Mouse (Mus musculus) adrenal gland, postnatal 14 days (tissue): ENCODE results near the gene Med13l. TPM values are rescaled to one million over a fixed set of nuclear protein-coding genes. Genes with fewer than 3 reads are reported as not detected.

ENCODE experiments used
- DNase-seq: peaks from one replicate; pipeline ENCODE4 v3.0.0; 2021; ENCODE audit warnings: mixed read lengths
- long read RNA-seq, 2 experiments: library from polyadenylated mRNA; stranded (forward); transcript quantifications; one replicate each; pipeline ENCODE4 v2.0.0; 2021
- total RNA-seq: library from RNA; stranded (reverse); gene quantifications from 2 replicates; pipeline ENCODE4 v1.2.3, GENCODE M21; 2021

Gene Med13l
- total RNA-seq: 36.2 and 45.3 TPM in 2 replicates
- long read RNA-seq, experiment 1, partial matches to known transcripts: 1 of 2 reads
- long read RNA-seq, experiment 1, other reads (novel, unspliced or antisense): 1 of 2 reads
- long read RNA-seq, experiment 2, partial matches to known transcripts: 2 of 2 reads
- long read RNA-seq, experiment 2, other reads (novel, unspliced or antisense): 0 of 2 reads

- DNase-seq: peak; percentile 91
Observed at GRCm38 (mm10) chr5:118560385-118561085, at the start of gene Med13l. TSS of gene Med13l (plus strand) at chr5:118560679.

- DNase-seq: no peak
Observed at GRCm38 (mm10) chr5:118510969-118511368, 49.5 kb upstream of the Med13l start.

GRCm38 (mm10) chr5:118513005-118513404 lies 47.5 kb upstream of the Med13l start:
- no peak for DNase-seq

- DNase-seq: peak; percentile 59
Observed at GRCm38 (mm10) chr5:118513629-118514526, 46.6 kb upstream of the Med13l start.

- no peak for DNase-seq
Observed at GRCm38 (mm10) chr5:118514527-118514831, 46.0 kb upstream of the Med13l start.

- no peak for DNase-seq
Observed at GRCm38 (mm10) chr5:118514842-118515241, 45.6 kb upstream of the Med13l start.

GRCm38 (mm10) chr5:118515280-118515721 lies 45.2 kb upstream of the Med13l start:
- DNase-seq: no peak

- no peak for DNase-seq
Observed at GRCm38 (mm10) chr5:118516066-118516465, 44.4 kb upstream of the Med13l start.

- DNase-seq: no peak
Observed at GRCm38 (mm10) chr5:118516470-118516869, 44.0 kb upstream of the Med13l start.

GRCm38 (mm10) chr5:118520457-118520856 lies 40.0 kb upstream of the Med13l start:
- no peak for DNase-seq

GRCm38 (mm10) chr5:118524400-118524799 lies 36.1 kb upstream of the Med13l start:
- DNase-seq: no peak

- no peak for DNase-seq
Observed at GRCm38 (mm10) chr5:118525634-118526033, 34.8 kb upstream of the Med13l start.

- DNase-seq: no peak
Observed at GRCm38 (mm10) chr5:118526504-118526903, 34.0 kb upstream of the Med13l start.

- no peak for DNase-seq
Observed at GRCm38 (mm10) chr5:118529241-118529640, 31.2 kb upstream of the Med13l start.

- DNase-seq: no peak
Observed at GRCm38 (mm10) chr5:118532125-118532524, 28.4 kb upstream of the Med13l start.

GRCm38 (mm10) chr5:118532659-118533058 lies 27.8 kb upstream of the Med13l start:
- no peak for DNase-seq

GRCm38 (mm10) chr5:118534407-118534921 lies 26.0 kb upstream of the Med13l start:
- no peak for DNase-seq

GRCm38 (mm10) chr5:118535130-118535529 lies 25.3 kb upstream of the Med13l start:
- DNase-seq: no peak

- no peak for DNase-seq
Observed at GRCm38 (mm10) chr5:118538487-118538886, 22.0 kb upstream of the Med13l start.

GRCm38 (mm10) chr5:118543816-118544215 lies 16.7 kb upstream of the Med13l start:
- DNase-seq: no peak

- no peak for DNase-seq
Observed at GRCm38 (mm10) chr5:118550493-118550892, 10.0 kb upstream of the Med13l start.

- DNase-seq: no peak
Observed at GRCm38 (mm10) chr5:118553290-118553689, 7.2 kb upstream of the Med13l start.

- DNase-seq: no peak
Observed at GRCm38 (mm10) chr5:118555305-118555704, 5.2 kb upstream of the Med13l start.
